Mouse (Mus musculus) MEL (cell line): ENCODE results near the gene Hipk4. TPM values are rescaled to one million over a fixed set of nuclear protein-coding genes. Genes with fewer than 3 reads are reported as not detected.

Experiments
- DNase-seq: peaks from one replicate; pipeline ENCODE4 v3.0.0; 2011; ENCODE audit warnings: low read depth, low spot score
- H3K27ac ChIP-seq: 2 replicates; pipeline ENCODE4 v1.5.1; 2012; ENCODE audit warnings: low read depth, mild to moderate bottlenecking, control low read depth, low read length, moderate library complexity; ENCODE audit not compliant: control insufficient read depth
- H3K27me3 ChIP-seq, 2 experiments: fragments of 150-350 bp in 1 of 2; sonication (generic) in 1 of 2; 2 replicates each; pipeline ENCODE4 v1.6.1; 2012; ENCODE audit warnings: low read length in 2 of 2, mild to moderate bottlenecking in 2 of 2, improper control_type of control experiment in 1 of 2, moderate library complexity in 1 of 2; ENCODE audit not compliant: insufficient read depth in 2 of 2, control insufficient read depth in 1 of 2
- H3K36me3 ChIP-seq, 2 experiments: 2 replicates each; pipeline ENCODE4 v1.6.1; 2012 to 2014; ENCODE audit warnings: low read length in 2 of 2, improper control_type of control experiment in 1 of 2, inconsistent platforms in 1 of 2, mild to moderate bottlenecking in 1 of 2; ENCODE audit not compliant: insufficient read depth in 2 of 2, control insufficient read depth in 1 of 2
- H3K4me1 ChIP-seq, 2 experiments: fragments of 150-350 bp in 1 of 2; sonication (generic) in 1 of 2; 2 replicates each; pipeline ENCODE4 v1.6.1; 2012; ENCODE audit warnings: low read length in 2 of 2, improper control_type of control experiment in 1 of 2, mild to moderate bottlenecking in 1 of 2; ENCODE audit not compliant: insufficient read depth in 2 of 2, control insufficient read depth in 1 of 2
- H3K4me3 ChIP-seq, 2 experiments: fragments of 150-350 bp in 1 of 2; sonication (generic) in 1 of 2; 2 replicates each; pipeline ENCODE4 v1.5.1; 2012; ENCODE audit warnings: low read depth in 2 of 2, low read length in 2 of 2, mild to moderate bottlenecking in 2 of 2, moderate library complexity in 2 of 2, control low read depth in 1 of 2, improper control_type of control experiment in 1 of 2; ENCODE audit not compliant: control insufficient read depth in 1 of 2, insufficient read depth in 1 of 2
- H3K79me2 ChIP-seq: 2 replicates; pipeline ENCODE4 v1.6.1; 2012; ENCODE audit warnings: mild to moderate bottlenecking, low read length, moderate library complexity; ENCODE audit not compliant: control insufficient read depth, poor library complexity, insufficient read depth
- H3K9ac ChIP-seq: 2 replicates; pipeline ENCODE4 v1.6.1; 2012; ENCODE audit warnings: low read depth, mild to moderate bottlenecking, control low read depth, low read length, moderate library complexity; ENCODE audit not compliant: control insufficient read depth, poor library complexity, severe bottlenecking
- H3K9me3 ChIP-seq: fragments of 150-350 bp; sonication (generic); replicated peaks from 2 replicates; pipeline ENCODE4 v1.6.1; 2012; ENCODE audit warnings: mild to moderate bottlenecking, low read length, improper control_type of control experiment, moderate library complexity; ENCODE audit not compliant: insufficient read depth
- CHD1 ChIP-seq: IDR thresholded peaks from 2 replicates; pipeline ENCODE4 v1.6.1; 2012; ENCODE audit warnings: low read depth, mild to moderate bottlenecking, inconsistent platforms, low read length, improper control_type of control experiment
- CHD2 ChIP-seq: IDR thresholded peaks from 2 replicates; pipeline ENCODE4 v1.6.1; 2011; ENCODE audit warnings: low read length, improper control_type of control experiment
- CTCF ChIP-seq, 3 experiments: IDR thresholded peaks in 2 of 3; conservative IDR thresholded peaks in 1 of 3; 2 replicates each; pipeline ENCODE4 v1.5.1; 2011 to 2012; ENCODE audit warnings: low read length in 3 of 3, low read depth in 2 of 3, mild to moderate bottlenecking in 2 of 3, improper control_type of control experiment in 1 of 3, inconsistent platforms in 1 of 3, mixed read lengths in 1 of 3, moderate library complexity in 1 of 3; ENCODE audit not compliant: control insufficient read depth in 1 of 3, insufficient read depth in 1 of 3, poor library complexity in 1 of 3, severe bottlenecking in 1 of 3
- EP300 ChIP-seq, 2 experiments: IDR thresholded peaks; 2 replicates each; pipeline ENCODE4 v1.6.1; 2011; ENCODE audit warnings: improper control_type of control experiment in 2 of 2, low read length in 2 of 2, low read depth in 1 of 2, mild to moderate bottlenecking in 1 of 2
- ETS1 ChIP-seq: IDR thresholded peaks from 2 replicates; pipeline ENCODE4 v1.6.1; 2012; ENCODE audit warnings: low read depth, mild to moderate bottlenecking, inconsistent platforms, low read length, improper control_type of control experiment, moderate library complexity
- GABPA ChIP-seq: IDR thresholded peaks from 2 replicates; pipeline ENCODE4 v1.6.1; 2012; ENCODE audit warnings: low read depth, mild to moderate bottlenecking, inconsistent platforms, low read length, improper control_type of control experiment, moderate library complexity
- HCFC1 ChIP-seq: IDR thresholded peaks from 2 replicates; pipeline ENCODE4 v1.6.1; 2012; ENCODE audit warnings: low read depth, mild to moderate bottlenecking, inconsistent platforms, low read length, improper control_type of control experiment, moderate library complexity
- KAT2A ChIP-seq: conservative IDR thresholded peaks from 2 replicates; pipeline ENCODE4 v1.6.1; 2012; ENCODE audit warnings: low read depth, low read length, improper control_type of control experiment, inconsistent platforms
- MAFK ChIP-seq: IDR thresholded peaks from 2 replicates; pipeline ENCODE4 v1.6.1; 2011; ENCODE audit warnings: low read depth, mild to moderate bottlenecking, low read length, improper control_type of control experiment, borderline replicate concordance
- MAZ ChIP-seq: IDR thresholded peaks from 2 replicates; pipeline ENCODE4 v1.6.1; 2012; ENCODE audit warnings: low read depth, mild to moderate bottlenecking, inconsistent platforms, low read length, improper control_type of control experiment
- MEF2A ChIP-seq: IDR thresholded peaks from 2 replicates; pipeline ENCODE4 v1.6.1; 2014; ENCODE audit warnings: low read depth, mild to moderate bottlenecking, inconsistent platforms, low read length, improper control_type of control experiment; ENCODE audit not compliant: poor library complexity, insufficient replicate concordance, severe bottlenecking; ENCODE audit errors: extremely low read depth
- MXI1 ChIP-seq: IDR thresholded peaks from 2 replicates; pipeline ENCODE4 v1.6.1; 2011; ENCODE audit warnings: mild to moderate bottlenecking, low read depth, low read length, improper control_type of control experiment
- MYB ChIP-seq: IDR thresholded peaks from 2 replicates; pipeline ENCODE4 v1.6.1; 2011; ENCODE audit warnings: mild to moderate bottlenecking, low read depth, low read length, improper control_type of control experiment
- MYC ChIP-seq: IDR thresholded peaks from 2 replicates; pipeline ENCODE4 v1.6.1; 2011; ENCODE audit warnings: low read depth, mild to moderate bottlenecking, low read length, improper control_type of control experiment, moderate library complexity
- NELFE ChIP-seq: IDR thresholded peaks from 2 replicates; pipeline ENCODE4 v1.6.1; 2011; ENCODE audit warnings: low read depth, low read length, improper control_type of control experiment
- NRF1 ChIP-seq: IDR thresholded peaks from 2 replicates; pipeline ENCODE4 v1.6.1; 2014; ENCODE audit warnings: low read depth, mild to moderate bottlenecking, inconsistent platforms, low read length, improper control_type of control experiment, moderate library complexity; ENCODE audit not compliant: poor library complexity, insufficient read depth, severe bottlenecking
- POLR2AphosphoS2 ChIP-seq: IDR thresholded peaks from 2 replicates; pipeline ENCODE4 v1.6.1; 2011; ENCODE audit warnings: low read length, improper control_type of control experiment
- POLR2AphosphoS5 ChIP-seq: IDR thresholded peaks from 2 replicates; pipeline ENCODE4 v1.6.1; 2012; ENCODE audit warnings: low read depth, borderline replicate concordance, mild to moderate bottlenecking, inconsistent platforms, low read length, moderate library complexity, mixed read lengths
- RAD21 ChIP-seq: IDR thresholded peaks from 2 replicates; pipeline ENCODE4 v1.6.1; 2011; ENCODE audit warnings: mild to moderate bottlenecking, low read depth, low read length, improper control_type of control experiment
- SIN3A ChIP-seq: IDR thresholded peaks from 2 replicates; pipeline ENCODE4 v1.6.1; 2012; ENCODE audit warnings: low read length, improper control_type of control experiment, inconsistent platforms
- SMC3 ChIP-seq: IDR thresholded peaks from 2 replicates; pipeline ENCODE4 v1.6.1; 2011; ENCODE audit warnings: low read depth, low read length, improper control_type of control experiment
- TAL1 ChIP-seq: IDR thresholded peaks from 2 replicates; pipeline ENCODE4 v1.6.1; 2012; ENCODE audit warnings: mild to moderate bottlenecking, inconsistent platforms, low read length, moderate library complexity, mixed read lengths
- TBP ChIP-seq: IDR thresholded peaks from 2 replicates; pipeline ENCODE4 v1.8.0; 2011; ENCODE audit warnings: low read depth, low read length, improper control_type of control experiment
- UBTF ChIP-seq: IDR thresholded peaks from 2 replicates; pipeline ENCODE4 v1.6.1; 2012; ENCODE audit warnings: low read depth, mild to moderate bottlenecking, inconsistent platforms, low read length, improper control_type of control experiment, moderate library complexity, borderline replicate concordance; ENCODE audit not compliant: insufficient read depth
- USF1 ChIP-seq: IDR thresholded peaks from 2 replicates; pipeline ENCODE4 v1.6.1; 2014; ENCODE audit warnings: low read depth, mild to moderate bottlenecking, inconsistent platforms, low read length, improper control_type of control experiment, moderate library complexity
- USF2 ChIP-seq, 2 experiments: IDR thresholded peaks; 2 replicates each; pipeline ENCODE4 v1.6.1; 2011 to 2012; ENCODE audit warnings: improper control_type of control experiment in 2 of 2, low read length in 2 of 2, borderline replicate concordance in 1 of 2, inconsistent platforms in 1 of 2, low read depth in 1 of 2, mild to moderate bottlenecking in 1 of 2; ENCODE audit not compliant: insufficient read depth in 1 of 2
- ZC3H11A ChIP-seq: IDR thresholded peaks from 2 replicates; pipeline ENCODE4 v1.6.1; 2012; ENCODE audit warnings: low read depth, mild to moderate bottlenecking, inconsistent platforms, low read length, improper control_type of control experiment
- ZKSCAN1 ChIP-seq: IDR thresholded peaks from 2 replicates; pipeline ENCODE4 v1.6.1; 2012; ENCODE audit warnings: low read depth, mild to moderate bottlenecking, inconsistent platforms, low read length, improper control_type of control experiment, moderate library complexity
- ZMIZ1 ChIP-seq: IDR thresholded peaks from 2 replicates; pipeline ENCODE4 v1.6.1; 2012; ENCODE audit warnings: low read depth, mild to moderate bottlenecking, inconsistent platforms, low read length, improper control_type of control experiment, moderate library complexity
- ZNF384 ChIP-seq: IDR thresholded peaks from 2 replicates; pipeline ENCODE4 v1.6.1; 2012; ENCODE audit warnings: low read depth, mild to moderate bottlenecking, inconsistent platforms, low read length, improper control_type of control experiment
- polyA plus RNA-seq, 2 experiments: library from polyadenylated mRNA; stranded (reverse) in 1 of 2; unstranded in 1 of 2; fragments of >175 nt in 1 of 2; fragments of >200 nt in 1 of 2; gene quantifications; 2 replicates each; pipeline versions ENCODE4 v1.2.1 to v1.2.4; 2012; ENCODE audit warnings: low replicate concordance in 2 of 2, low read depth in 1 of 2; ENCODE audit not compliant: insufficient read length in 2 of 2, insufficient read depth in 1 of 2, missing spikeins in 1 of 2
- total RNA-seq: library from RNA; depleted of rRNA; stranded (reverse); fragments of 300-350 nt; gene quantifications from 2 replicates; pipeline ENCODE4 v1.2.3, GENCODE M21; 2012

The Hipk4 gene
- total and polyA plus RNA-seq, 3 experiments: 0.26 TPM; not detected in 2

DNA sequence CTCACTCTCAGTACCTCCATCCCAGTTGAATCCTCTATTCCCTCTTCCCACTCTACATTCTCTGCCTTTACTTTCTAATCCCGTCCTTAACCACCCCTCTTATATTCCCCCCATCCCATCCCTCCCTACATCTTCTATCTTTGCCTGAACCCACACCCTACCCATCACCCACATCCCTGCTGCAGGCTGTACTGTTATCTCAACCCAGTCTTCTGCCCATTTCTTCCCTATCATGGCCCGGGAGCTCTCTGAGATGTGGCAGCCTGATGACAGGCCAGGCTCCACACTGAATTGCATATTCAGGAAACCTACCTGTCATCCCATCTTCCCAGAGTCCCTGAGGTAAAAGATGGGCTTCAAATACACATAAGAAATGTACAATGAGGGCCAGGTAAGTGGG lies 15.7 kb downstream of the Hipk4 start:
- no peak overlapping the region for H3K27ac ChIP-seq
- TF ChIP-seq ZNF384 (no peak), MYC (no peak), GABPA (no peak), MAFK (no peak), UBTF (no peak), USF1 (no peak), TAL1 (no peak), MXI1 (no peak), ETS1 (no peak), CTCF (IDR thresholded peaks at IDR 0.05 in 2 of 3, conservative IDR thresholded peaks at IDR 0.05 in 1 of 3; ENCODE audit: control insufficient read depth in 1 of 3, insufficient read depth in 1 of 3, low read depth in 2 of 3, low read length in 3 of 3, poor library complexity in 1 of 3, severe bottlenecking in 1 of 3) (no peak), ZMIZ1 (no peak), NRF1 (no peak), ZKSCAN1 (no peak), MEF2A (no peak)
- no peaks in the 10 kb centered on the region for H3K27me3 ChIP-seq
- H3K9me3 ChIP-seq: no peaks in the 10 kb centered on the region
- H3K36me3 ChIP-seq: peaks cover 0 to 9% of the 10 kb centered on the region in 2 experiments; a peak in 2 of 4 replicates
- H3K9ac ChIP-seq: no peak overlapping the region
- no peak for DNase-seq
- peaks cover 2 to 39% of the 10 kb centered on the region in 2 experiments for H3K4me1 ChIP-seq
- no peaks in the 10 kb centered on the region; the same call in 1 of the 2 replicates for H3K79me2 ChIP-seq
- no peak overlapping the region for H3K4me3 ChIP-seq

DNA sequence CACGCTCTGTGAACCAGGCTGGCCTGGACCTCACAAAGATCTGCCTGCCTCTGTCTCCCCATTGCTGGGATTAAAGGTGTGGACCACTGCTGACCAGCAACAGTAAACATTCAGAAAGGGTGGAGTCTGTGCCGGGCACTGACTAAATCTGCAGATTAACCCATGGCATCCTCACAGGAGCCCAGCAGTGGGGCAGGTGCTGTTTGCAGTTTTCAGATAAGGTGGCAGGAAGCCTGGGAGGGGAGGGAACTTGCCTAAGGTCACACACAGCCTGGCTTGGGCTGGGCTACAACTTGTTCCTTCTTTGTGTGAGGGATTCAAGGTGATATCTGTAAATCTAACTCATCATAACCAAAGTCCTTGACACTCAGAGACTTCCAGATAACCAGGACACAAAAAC lies 17.5 kb downstream of the Hipk4 start:
- Histone ChIP-seq H3K27me3 (no peaks in the 10 kb centered on the region), H3K9me3 (no peaks in the 10 kb centered on the region), H3K27ac (no peak overlapping the region), H3K36me3 (peaks cover 0 to 9% of the 10 kb centered on the region in 2 experiments; a peak in 2 of 4 replicates), H3K4me1 (peaks cover 2 to 33% of the 10 kb centered on the region in 2 experiments), H3K9ac (no peak overlapping the region), H3K4me3 (no peak overlapping the region), H3K79me2 (no peaks in the 10 kb centered on the region; the same call in 1 of the 2 replicates)
- DNase-seq: peak; percentile 68
- no peak for TF ChIP-seq KAT2A
- TF ChIP-seq HCFC1: no peak
- TF ChIP-seq POLR2AphosphoS5: no peak
- TF ChIP-seq POLR2AphosphoS2: no peak
- TF ChIP-seq ZMIZ1: no peak
- TF ChIP-seq MAFK: no peak
- no peak for TF ChIP-seq MYB
- TF ChIP-seq MYC: no peak
- TF ChIP-seq ZC3H11A: no peak
- TF ChIP-seq EP300 (IDR thresholded peaks at IDR 0.05; ENCODE audit: low read depth in 1 of 2, low read length in 2 of 2): peak; percentile 39 to 60; a peak in 3 of 4 replicates
- no peak for TF ChIP-seq TBP
- TF ChIP-seq MAZ: no peak
- no peak for TF ChIP-seq UBTF
- TF ChIP-seq USF2 (IDR thresholded peaks at IDR 0.05; ENCODE audit: borderline replicate concordance in 1 of 2, insufficient read depth in 1 of 2, low read depth in 1 of 2, low read length in 2 of 2): no peak
- no peak for TF ChIP-seq ZKSCAN1
- TF ChIP-seq CHD1: no peak
- TF ChIP-seq CHD2: no peak
- no peak for TF ChIP-seq NELFE
- no peak for TF ChIP-seq SMC3
- no peak for TF ChIP-seq SIN3A
- no peak for TF ChIP-seq ZNF384
- TF ChIP-seq GABPA: no peak
- no peak for TF ChIP-seq RAD21
- TF ChIP-seq TAL1: peak; percentile 65
